Mouse (Mus musculus) myocyte (in vitro differentiated cells): Measurements from ENCODE around the gene Atrnl1.

Experiments
- E2F4 ChIP-seq: IDR thresholded peaks from one replicate; pipeline ENCODE4 v1.6.1; 2011; ENCODE audit warnings: mild to moderate bottlenecking, control low read depth, moderate library complexity; ENCODE audit not compliant: insufficient read depth
- MAX ChIP-seq: IDR thresholded peaks from one replicate; pipeline ENCODE4 v1.6.1; 2011; ENCODE audit warnings: low read depth, mild to moderate bottlenecking, control low read depth
- POLR2A ChIP-seq: IDR thresholded peaks from one replicate; pipeline ENCODE4 v1.6.1; 2011; ENCODE audit warnings: low read depth, mild to moderate bottlenecking, control low read depth, moderate library complexity; ENCODE audit not compliant: insufficient read length
- POLR2AphosphoS2 ChIP-seq: IDR thresholded peaks from one replicate; pipeline ENCODE4 v1.6.1; 2011; ENCODE audit warnings: low read depth, control low read depth; ENCODE audit not compliant: insufficient read length
- SRF ChIP-seq: IDR thresholded peaks from one replicate; pipeline ENCODE4 v1.6.1; 2011; ENCODE audit warnings: low read depth; ENCODE audit not compliant: control insufficient read depth, insufficient read length

DNA sequence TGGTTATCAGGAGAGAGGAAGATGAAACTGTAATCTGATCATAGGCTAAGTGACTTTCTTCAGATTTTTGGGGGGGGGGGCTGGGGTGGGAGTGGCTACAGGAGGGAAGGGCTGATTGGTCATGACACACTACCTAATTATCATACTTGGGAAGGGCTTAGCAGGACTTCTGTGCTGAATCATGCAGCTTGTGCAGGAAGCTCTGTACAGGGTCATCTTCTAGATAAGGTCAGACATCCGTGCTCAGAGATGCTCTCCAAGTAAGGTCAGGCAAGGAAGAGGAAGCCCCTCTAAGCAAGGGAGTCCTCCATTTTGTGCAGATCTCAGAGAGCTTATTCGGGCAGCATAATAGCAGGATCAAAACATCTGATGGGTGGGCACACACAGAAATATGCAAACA, 454.7 kb downstream of the Atrnl1 start:
- TF ChIP-seq POLR2A (no peak), E2F4 (no peak), MAX (no peak), POLR2AphosphoS2 (no peak), SRF (no peak)
